Mouse (Mus musculus) gastrocnemius, adult 8-10 months (tissue): ENCODE data around the gene Olfr617. TPM values are rescaled to one million over a fixed set of nuclear protein-coding genes. Genes with fewer than 3 reads are reported as not detected.
"Not testable (repeated sequence)": the region's sequence is repeated elsewhere in the genome, so short reads cannot be mapped to it uniquely, and the experiment has no call there.

ENCODE experiments used
- DNase-seq, 2 experiments: peaks; one replicate each; pipeline ENCODE4 v3.0.0; 2022; ENCODE audit warnings: low spot score in 2 of 2
- microRNA-seq: library from miRNA; unstranded; fragments of <30 nt; microRNA quantifications from one replicate; pipeline ENCODE4 v1.2.0, GENCODE M21; 2022
- total RNA-seq, 4 experiments: library from RNA; stranded (reverse); gene quantifications; 2 replicates each; pipeline ENCODE4 v1.2.4; 2022

Olfr617 gene
- not detected for total RNA-seq

GRCm38 (mm10) chr7:103572761-103573160 lies at the start of gene Olfr617:
Olfr617 (plus strand) TSS chr7:103573061.
- no peak for DNase-seq

- not testable (repeated sequence) for DNase-seq
Measured at GRCm38 (mm10) chr7:103542617-103543016, 30.2 kb upstream of the Olfr617 start, which contains the start of gene Olfr612. Olfr612 (minus strand) TSS chr7:103542717.

GRCm38 (mm10) chr7:103547774-103548173 lies 25.1 kb upstream of the Olfr617 start, which contains the start of gene Olfr613:
Olfr613 (plus strand) TSS chr7:103548074.
- DNase-seq = no peak

- no peak for DNase-seq
Measured at GRCm38 (mm10) chr7:103555779-103556178, 17.1 kb upstream of the Olfr617 start, which contains the start of gene Olfr615. Olfr615 (plus strand) TSS chr7:103556079.

GRCm38 (mm10) chr7:103569043-103569442 lies 3.8 kb upstream of the Olfr617 start, which contains the start of gene Olfr616:
Olfr616 (minus strand) TSS chr7:103569143.
- DNase-seq = no peak

GRCm38 (mm10) chr7:103589803-103590202 lies 16.9 kb downstream of the Olfr617 start, which contains the start of gene Olfr618:
Olfr618 (plus strand) TSS chr7:103590103.
- no peak for DNase-seq

GRCm38 (mm10) chr7:103600275-103600674 lies 27.4 kb downstream of the Olfr617 start, which contains the start of gene Olfr619:
Olfr619 (plus strand) TSS chr7:103600575.
- DNase-seq = no peak

GRCm38 (mm10) chr7:103607425-103607824 lies 34.6 kb downstream of the Olfr617 start:
- DNase-seq = no peak

- no peak for DNase-seq
Measured at GRCm38 (mm10) chr7:103612434-103612833, 39.6 kb downstream of the Olfr617 start, which contains the start of gene Olfr620. Olfr620 (minus strand) TSS chr7:103612534.

Small RNA genes lying within 50 kb of the gene (microRNA-seq; reads per million reads assigned to microRNA genes)
- not detected for gene Gm26506

Other genes with a start within 250 kb of the Olfr617 start
- gene Olfr598, start 249.5 kb upstream of the Olfr617 start, total RNA-seq = not detected
- gene Olfr599, start 237.1 kb upstream of the Olfr617 start, total RNA-seq = not detected
- not detected for gene Olfr600, start 223.4 kb upstream of the Olfr617 start, total RNA-seq
- not detected for gene Olfr601, start 210.4 kb upstream of the Olfr617 start, total RNA-seq
- gene Olfr603, start 186.9 kb upstream of the Olfr617 start, total RNA-seq = not detected
- gene Usp17lc, start 158.0 kb upstream of the Olfr617 start, total RNA-seq = not detected
- gene Olfr605, start 127.6 kb upstream of the Olfr617 start, total RNA-seq = not detected
- not detected for gene Olfr606, start 124.0 kb upstream of the Olfr617 start, total RNA-seq
- not detected for gene Olfr607, start 108.9 kb upstream of the Olfr617 start, total RNA-seq
- gene Olfr608, start 103.2 kb upstream of the Olfr617 start, total RNA-seq = not detected
- not detected for gene Olfr609, start 75.0 kb upstream of the Olfr617 start, total RNA-seq
- gene Olfr610, start 60.9 kb upstream of the Olfr617 start, total RNA-seq = not detected
- not detected for gene Olfr611, start 52.2 kb upstream of the Olfr617 start, total RNA-seq
- not detected for gene Olfr612, start 30.3 kb upstream of the Olfr617 start, total RNA-seq
- not detected for gene Olfr613, start 25.0 kb upstream of the Olfr617 start, total RNA-seq
- not detected for gene Olfr615, start 17.0 kb upstream of the Olfr617 start, total RNA-seq
- not detected for gene Olfr616, start 3.9 kb upstream of the Olfr617 start, total RNA-seq
- gene Olfr618, start 17.0 kb downstream of the Olfr617 start, total RNA-seq = not detected
- not detected for gene Olfr619, start 27.5 kb downstream of the Olfr617 start, total RNA-seq
- not detected for gene Olfr620, start 39.5 kb downstream of the Olfr617 start, total RNA-seq
- gene Olfr622, start 69.6 kb downstream of the Olfr617 start, total RNA-seq = not detected
- gene Olfr623, start 90.6 kb downstream of the Olfr617 start, total RNA-seq = not detected
- gene Olfr624, start 98.1 kb downstream of the Olfr617 start, total RNA-seq = not detected
- not detected for gene Olfr625-ps1, start 109.7 kb downstream of the Olfr617 start, total RNA-seq
- not detected for gene Olfr243, start 141.6 kb downstream of the Olfr617 start, total RNA-seq
- gene Olfr628, start 157.3 kb downstream of the Olfr617 start, total RNA-seq = not detected
- gene Olfr629, start 171.9 kb downstream of the Olfr617 start, total RNA-seq = not detected
- not detected for gene Olfr630, start 184.3 kb downstream of the Olfr617 start, total RNA-seq
- not detected for gene Olfr69, start 198.5 kb downstream of the Olfr617 start, total RNA-seq
- not detected for gene Olfr68, start 206.6 kb downstream of the Olfr617 start, total RNA-seq
- not detected for gene Olfr67, start 218.8 kb downstream of the Olfr617 start, total RNA-seq
- 10 to 100 TPM; 11.6 to 30.4 (median 18.8) TPM for gene Hbb-bt, start 240.9 kb downstream of the Olfr617 start, total RNA-seq